Mouse (Mus musculus): ENCODE measurements around the gene Psenen. TPM values are rescaled to one million over a fixed set of nuclear protein-coding genes. Genes with fewer than 3 reads are reported as not detected.

Gene Psenen
- 10 to 100 TPM; 82.2 to 90.7 (median 88.5) TPM for total RNA-seq (2022)

GRCm38 (mm10) chr7:30563117-30563905 lies at the start of gene Psenen, which contains the start of the genes U2af1l4 and Gm49396:
TSS of gene Psenen (minus strand) at chr7:30563627.
TSS of gene U2af1l4 (plus strand) at chr7:30563301.
TSS of gene Gm49396 (plus strand) at chr7:30563344.
- peak; percentile 97 for DNase-seq (ENCODE audit: low spot score)

GRCm38 (mm10) chr7:30612654-30613402 lies 49.4 kb upstream of the Psenen start, which contains the start of gene Upk1a:
TSS of gene Upk1a (minus strand) at chr7:30612847.
- no peak for DNase-seq (ENCODE audit: low spot score)

GRCm38 (mm10) chr7:30610043-30610442 lies 46.6 kb upstream of the Psenen start:
- peak; percentile 50 for DNase-seq (ENCODE audit: low spot score)

DNA sequence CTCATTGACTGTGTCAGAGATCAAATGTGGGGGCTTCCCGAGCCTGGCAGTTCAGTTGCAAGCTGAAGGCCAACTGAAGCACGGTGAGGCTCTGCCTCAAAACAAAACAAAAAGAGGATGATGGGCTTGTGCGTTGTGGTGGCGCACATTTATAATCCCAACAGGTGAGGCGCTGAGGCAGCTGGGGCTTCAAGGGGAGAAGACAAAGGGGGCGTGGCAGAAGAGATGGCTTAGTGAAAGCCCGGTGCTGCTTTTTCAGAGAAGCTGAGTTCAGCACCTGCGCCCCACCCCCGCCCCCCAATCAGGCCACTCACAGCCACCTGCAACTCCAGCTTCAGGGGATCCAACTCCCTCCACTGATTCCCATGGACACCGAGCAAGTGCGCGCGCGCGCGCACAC lies 45.0 kb upstream of the Psenen start:
- DNase-seq (ENCODE audit: low spot score) = no peak

DNA sequence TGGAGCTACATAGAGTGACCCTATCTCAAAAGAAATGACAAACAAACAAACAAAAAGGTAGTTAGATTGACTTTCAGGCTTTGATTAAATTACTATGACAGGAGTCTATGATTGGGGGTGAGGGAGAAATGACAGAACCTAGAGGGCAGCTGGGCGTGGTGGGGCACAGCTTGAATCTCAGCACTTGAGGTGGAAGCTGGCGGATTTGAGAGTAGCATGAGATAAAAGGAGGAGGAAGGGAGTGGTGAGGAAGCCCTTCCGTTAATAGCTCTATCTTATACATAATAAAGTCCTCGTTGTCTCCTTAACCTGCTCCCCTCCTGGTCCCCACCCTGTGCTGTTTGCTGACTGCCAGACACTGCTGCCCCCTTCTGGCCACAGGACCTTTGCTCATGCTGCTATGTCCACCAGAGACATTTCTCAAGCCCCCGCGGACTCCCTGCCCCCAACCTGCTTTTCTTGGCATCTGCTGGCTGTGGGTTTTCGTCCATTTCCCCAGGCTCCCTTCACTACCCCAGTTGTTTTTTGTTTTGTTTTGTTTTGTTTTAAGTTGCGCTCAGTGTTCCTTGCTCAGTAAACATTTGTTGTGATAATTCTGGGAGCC lies 44.4 kb upstream of the Psenen start:
- no peak for DNase-seq (ENCODE audit: low spot score)

DNA sequence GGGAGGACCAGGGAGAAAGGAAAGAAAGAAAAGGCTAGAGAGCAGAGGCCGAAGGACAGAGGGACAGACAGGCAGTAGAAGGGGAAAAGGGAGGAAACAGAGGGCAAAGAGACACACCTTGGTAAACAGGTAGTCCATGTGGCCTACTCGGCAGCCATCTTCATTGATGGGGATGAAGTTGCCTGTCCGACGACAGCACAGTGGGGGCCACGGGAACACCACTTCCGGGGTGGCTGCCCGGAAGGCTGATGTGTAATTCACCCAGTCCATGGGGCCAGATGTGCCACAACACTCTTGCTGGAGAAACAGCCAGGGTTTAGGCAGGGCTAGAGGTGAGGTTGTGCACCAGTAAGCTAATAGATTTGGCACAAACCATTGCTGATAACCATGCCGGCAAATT lies 41.5 kb upstream of the Psenen start:
- no peak for DNase-seq (ENCODE audit: low spot score)

DNA sequence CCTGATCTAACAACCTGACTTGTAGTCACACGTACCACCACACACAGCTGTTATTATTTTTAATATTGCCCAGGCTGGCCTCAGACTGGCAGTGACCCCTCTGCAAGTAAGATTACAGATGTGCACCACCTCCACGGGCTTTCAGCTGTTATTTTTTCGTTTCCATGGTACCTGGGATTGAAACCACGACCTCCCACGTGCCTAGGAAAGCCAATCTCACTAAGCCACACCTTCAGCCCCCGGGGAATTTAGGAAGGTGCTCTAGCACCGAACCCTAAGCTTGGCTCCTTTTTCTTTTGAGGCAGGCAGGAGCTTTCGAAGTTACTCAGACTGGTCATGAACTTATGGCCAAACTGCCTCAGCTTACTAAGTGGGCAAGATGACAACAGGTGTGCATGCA lies 41.0 kb upstream of the Psenen start:
- no peak for DNase-seq (ENCODE audit: low spot score)

DNA sequence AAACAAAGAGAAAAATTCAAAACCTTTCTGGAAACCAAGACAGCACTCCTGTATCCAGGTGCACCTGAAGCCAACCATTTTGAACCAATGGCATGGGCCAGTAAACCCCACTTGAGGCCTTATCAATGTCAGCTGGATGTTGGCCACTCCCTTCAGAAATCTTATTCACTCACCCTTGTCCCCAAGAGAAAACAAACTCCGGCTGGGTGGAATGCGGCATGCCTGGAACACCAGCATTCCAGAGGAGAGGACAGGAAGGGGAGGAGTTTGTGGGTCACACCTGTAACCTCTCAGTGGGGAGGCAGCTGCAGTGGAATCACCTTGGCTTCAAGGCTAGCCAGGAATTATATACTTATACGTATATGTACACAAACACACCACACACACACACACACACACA lies 39.2 kb upstream of the Psenen start:
- DNase-seq (ENCODE audit: low spot score) = no peak

DNA sequence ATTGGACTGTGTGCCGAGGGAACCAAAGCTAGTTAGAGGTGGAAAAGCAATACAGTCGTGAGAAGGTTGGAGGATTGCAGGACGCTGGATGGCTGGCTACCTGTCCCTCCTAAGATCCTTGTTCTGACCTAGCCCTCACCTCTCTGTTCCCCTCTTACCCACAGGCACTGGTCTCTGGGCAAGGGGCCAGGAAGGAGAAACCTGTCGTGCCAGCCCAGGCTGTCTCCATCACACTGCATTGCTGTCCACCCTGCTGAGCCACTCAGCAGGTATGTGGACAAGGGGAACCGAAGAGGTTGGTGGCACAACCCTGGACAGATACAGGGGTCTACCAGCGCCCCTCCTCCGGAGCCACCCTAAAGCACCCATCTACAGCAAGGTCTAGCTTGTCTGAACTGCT lies 37.2 kb upstream of the Psenen start:
- DNase-seq (ENCODE audit: low spot score) = no peak

- peak; percentile 67 for DNase-seq (ENCODE audit: low spot score)
Measured at GRCm38 (mm10) chr7:30599933-30600353, 36.5 kb upstream of the Psenen start.

GRCm38 (mm10) chr7:30598786-30599185 lies 35.4 kb upstream of the Psenen start, which contains the start of gene Zbtb32:
TSS of gene Zbtb32 (minus strand) at chr7:30598909.
- DNase-seq (ENCODE audit: low spot score) = no peak

- no peak for DNase-seq (ENCODE audit: low spot score)
Measured at GRCm38 (mm10) chr7:30596811-30597210, 33.4 kb upstream of the Psenen start.

GRCm38 (mm10) chr7:30596093-30596492 lies 32.7 kb upstream of the Psenen start:
- no peak for DNase-seq (ENCODE audit: low spot score)

DNA sequence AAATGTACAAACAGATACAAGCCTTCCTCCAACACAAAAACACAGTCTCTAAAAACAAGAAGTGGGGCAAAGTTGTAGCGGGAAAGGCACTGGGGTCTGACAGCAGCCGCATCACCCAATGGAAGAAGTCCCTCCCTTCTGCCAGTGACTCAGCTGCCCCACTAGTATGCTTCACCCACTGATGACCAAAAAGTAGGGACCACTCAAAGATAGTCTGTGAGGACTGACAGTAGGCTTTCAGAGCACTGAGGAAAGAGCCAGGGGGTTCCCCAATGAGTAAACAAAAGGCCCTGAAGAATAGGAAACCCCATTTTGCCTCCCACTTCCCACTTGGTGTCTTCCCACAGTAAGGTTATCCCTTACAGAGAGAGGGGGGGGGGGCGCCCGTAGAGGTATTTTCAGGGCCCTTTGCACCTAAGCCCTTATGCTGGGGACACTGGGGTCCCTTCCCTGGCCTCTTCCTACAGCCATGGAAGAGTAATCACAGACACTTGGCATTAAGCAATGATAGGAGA lies 31.1 kb upstream of the Psenen start:
- DNase-seq (ENCODE audit: low spot score) = no peak

DNA sequence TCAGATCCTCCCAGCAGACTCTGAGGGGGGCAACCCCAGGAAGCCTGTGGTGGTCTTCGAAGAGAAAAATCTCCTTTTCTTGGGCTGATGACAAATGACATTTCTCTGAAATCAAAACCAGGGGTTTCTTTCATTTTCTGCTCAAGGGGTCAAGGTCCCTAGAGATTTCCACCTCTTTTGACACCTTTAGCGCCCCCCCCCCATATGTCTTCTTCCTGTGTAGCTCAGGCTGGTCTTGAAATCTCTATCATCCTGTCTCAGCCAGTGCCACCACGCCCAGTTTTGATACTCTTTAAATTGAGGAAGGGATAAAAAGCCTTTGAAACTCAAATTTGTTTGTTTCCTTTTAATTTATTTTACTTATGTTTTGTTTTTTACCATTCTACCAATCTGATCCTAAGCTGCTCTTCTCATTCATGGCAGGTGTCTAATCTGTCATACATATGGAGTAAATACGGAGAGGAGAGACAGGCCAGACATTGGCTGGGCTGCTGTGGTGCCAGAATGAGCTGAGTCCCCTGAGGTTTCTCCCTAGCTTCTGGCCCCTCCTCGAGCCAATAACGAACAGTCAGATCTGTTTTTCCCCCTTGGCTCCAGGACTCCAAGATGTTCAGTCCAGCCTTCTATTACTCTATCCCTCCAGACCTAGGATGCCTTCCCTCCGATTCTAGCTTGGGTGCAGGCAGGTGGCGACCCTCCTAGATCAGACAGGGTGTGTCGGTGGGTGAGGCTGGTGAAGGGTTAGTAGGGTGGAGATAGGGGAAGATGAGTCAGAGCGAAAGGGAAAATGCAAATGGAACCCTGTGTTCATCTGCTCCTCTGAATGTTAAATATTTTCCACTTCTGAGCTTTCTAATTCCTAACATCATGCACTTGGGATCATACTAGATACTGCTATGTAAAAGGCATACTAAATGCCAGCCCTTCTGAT lies 30.4 kb upstream of the Psenen start:
- no peak for DNase-seq (ENCODE audit: low spot score)

DNA sequence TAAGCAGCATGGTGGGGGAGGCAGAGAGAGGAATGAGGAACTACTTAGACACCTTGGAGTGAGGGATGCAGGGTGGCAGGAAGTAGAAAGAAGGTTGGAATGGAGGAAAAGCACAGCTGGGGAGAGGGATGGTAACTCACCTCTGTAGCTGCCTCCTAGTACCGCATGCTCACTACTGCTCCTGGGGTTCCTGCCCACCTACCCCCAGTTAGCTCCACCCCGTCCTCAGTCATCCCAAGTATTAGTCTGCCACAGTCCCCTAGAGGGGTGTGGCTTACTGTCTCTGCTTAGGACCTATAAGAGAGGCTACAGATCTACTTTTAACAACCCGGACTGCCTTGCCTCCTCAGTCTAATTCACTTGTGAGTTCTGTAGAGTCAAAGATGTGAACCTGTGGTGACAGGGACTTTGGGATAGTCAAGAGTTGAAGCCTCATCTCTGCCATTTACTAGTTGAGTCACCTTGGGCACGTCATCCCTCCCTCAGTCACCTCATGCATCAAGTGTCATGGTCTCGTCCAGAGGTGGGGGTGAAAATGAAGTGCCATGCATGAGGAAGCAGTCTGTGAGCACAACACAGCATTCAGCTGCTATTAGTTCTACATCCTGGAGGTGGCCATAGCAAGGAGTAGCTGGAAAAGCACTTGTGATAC lies 29.5 kb upstream of the Psenen start:
- no peak for DNase-seq (ENCODE audit: low spot score)

DNA sequence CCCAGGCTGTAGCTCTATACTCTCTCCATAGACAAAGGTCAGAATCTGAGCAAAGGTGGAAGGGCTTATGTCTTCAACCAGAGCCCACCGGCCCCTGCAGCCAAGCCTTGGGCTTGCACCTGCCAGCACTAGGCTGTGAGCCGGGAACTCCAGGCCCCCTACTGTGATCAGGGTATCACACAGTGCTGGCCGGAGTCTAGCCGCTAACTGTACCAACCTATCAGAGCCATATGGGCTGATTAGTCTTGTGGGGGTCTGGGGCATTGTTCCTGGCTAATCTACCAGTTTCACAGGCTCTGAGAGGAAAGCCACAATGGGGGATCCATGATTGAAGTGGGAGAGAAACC lies 28.2 kb upstream of the Psenen start:
- no peak for DNase-seq (ENCODE audit: low spot score)

- no peak for DNase-seq (ENCODE audit: low spot score)
Measured at GRCm38 (mm10) chr7:30590927-30591604, 27.6 kb upstream of the Psenen start.

GRCm38 (mm10) chr7:30589435-30590301 lies 26.2 kb upstream of the Psenen start:
- peak; percentile 87 for DNase-seq (ENCODE audit: low spot score)

Data from heart, adult 8-10 months (tissue).